Mouse (Mus musculus) intestine, postnatal 0 days (tissue): ENCODE data around the gene En2. TPM values are rescaled to one million over a fixed set of nuclear protein-coding genes. Genes with fewer than 3 reads are reported as not detected.

Source experiments
- ATAC-seq: fragments of 200-750 bp; cut with Nextera tagmentation; 2 replicates; pipeline ENCODE4 v1.8.0; 2017; ENCODE audit warnings: mild to moderate bottlenecking, moderate TSS enrichment, moderate library complexity
- H3K27ac ChIP-seq: fragments of 300-500 bp; sonication (generic); 2 replicates; pipeline ENCODE4 v1.5.1; 2014; ENCODE audit warnings: mild to moderate bottlenecking, low read depth, low read length, moderate library complexity
- H3K27me3 ChIP-seq: fragments of 300-500 bp; sonication (generic); replicated peaks from 2 replicates; pipeline ENCODE4 v1.6.1; 2014; ENCODE audit warnings: low read length, mixed read lengths; ENCODE audit not compliant: control insufficient read depth, insufficient read depth
- H3K36me3 ChIP-seq: fragments of 300-500 bp; sonication (generic); 2 replicates; pipeline ENCODE4 v1.6.1; 2014; ENCODE audit warnings: mild to moderate bottlenecking, moderate library complexity; ENCODE audit not compliant: control insufficient read depth, insufficient read depth
- H3K4me1 ChIP-seq: fragments of 300-500 bp; sonication (generic); replicated peaks from 2 replicates; pipeline ENCODE4 v1.6.1; 2014; ENCODE audit warnings: antibody characterized with exemption, low read length, mixed read lengths; ENCODE audit not compliant: control insufficient read depth, insufficient read depth
- H3K4me2 ChIP-seq: fragments of 300-500 bp; sonication (generic); replicated peaks from 2 replicates; pipeline ENCODE4 v1.6.1; 2014; ENCODE audit warnings: low read depth, mild to moderate bottlenecking, moderate library complexity
- H3K4me3 ChIP-seq: fragments of 300-500 bp; sonication (generic); 2 replicates; pipeline ENCODE4 v1.5.1; 2014; ENCODE audit warnings: low read depth, low read length
- H3K9ac ChIP-seq: fragments of 300-500 bp; sonication (generic); 2 replicates; pipeline ENCODE4 v1.6.1; 2014; ENCODE audit warnings: mild to moderate bottlenecking, low read depth, low read length
- H3K9me3 ChIP-seq: fragments of 300-500 bp; sonication (generic); 2 replicates; pipeline ENCODE4 v1.6.1; 2016; ENCODE audit warnings: mixed run types; ENCODE audit not compliant: control insufficient read depth
- CTCF ChIP-seq: sonication (generic); IDR thresholded peaks from 2 replicates; pipeline ENCODE4 v1.5.1; 2016; ENCODE audit warnings: low read depth, mild to moderate bottlenecking, control low read depth, antibody characterized with exemption, moderate library complexity
- WGBS: fragments of 180-500 bp; shearing (Covaris S2); extraction: QIAGEN DNeasy Blood & Tissue Kit; methylation state at CpG from one replicate; pipeline ENCODE4 v1.1.7; 2014; 5-methylcytosine and 5-hydroxymethylcytosine counted together
- polyA plus RNA-seq: library from polyadenylated mRNA; unstranded; fragments of >200 nt; fragmentation: Nextera tagmentation; extraction: Ambion mirVana; gene quantifications from 2 replicates; pipeline ENCODE4 v1.2.1, GENCODE M21; 2015

Gene En2
- polyA plus RNA-seq, 1 experiment from 2014 or later = not detected

GRCm38 (mm10) chr5:28122491-28123454 is 42.7 kb upstream of the En2 start:
- Histone ChIP-seq H3K27ac (no peak overlapping the region), H3K4me3 (0 out of 2 replicates have a peak overlapping the region, but pooled peaks have one; percentile 5), H3K9me3 (no peaks in the 10 kb centered on the region), H3K27me3 (peaks cover 77% of the 10 kb centered on the region), H3K9ac (no peak overlapping the region), H3K36me3 (no peaks in the 10 kb centered on the region), H3K4me1 (no peaks in the 10 kb centered on the region), H3K4me2 (no peak overlapping the region)
- TF ChIP-seq CTCF = peak; percentile 81
- ATAC-seq = peak; percentile 53; the same call in 1 of the 2 replicates
- WGBS = 1% methylated on average over 27 of the region's 27 CpGs

GRCm38 (mm10) chr5:28123455-28123825 is 42.1 kb upstream of the En2 start:
- TF ChIP-seq CTCF = no peak
- no peak for ATAC-seq
- H3K27ac ChIP-seq = no peak overlapping the region
- no peak overlapping the region for H3K4me2 ChIP-seq
- no peaks in the 10 kb centered on the region for H3K4me1 ChIP-seq
- H3K36me3 ChIP-seq = no peaks in the 10 kb centered on the region
- H3K27me3 ChIP-seq = peaks cover 74% of the 10 kb centered on the region
- H3K9ac ChIP-seq = no peak overlapping the region
- WGBS = 5% methylated on average over 11 of the region's 11 CpGs
- 0 out of 2 replicates have a peak overlapping the region, but pooled peaks have one; percentile 5 for H3K4me3 ChIP-seq
- H3K9me3 ChIP-seq = no peaks in the 10 kb centered on the region

- Histone ChIP-seq H3K9ac (no peak overlapping the region), H3K4me3 (no peak overlapping the region), H3K27ac (no peak overlapping the region), H3K9me3 (no peaks in the 10 kb centered on the region), H3K4me1 (no peaks in the 10 kb centered on the region), H3K36me3 (no peaks in the 10 kb centered on the region), H3K4me2 (no peak overlapping the region), H3K27me3 (peaks cover 65% of the 10 kb centered on the region)
- no peak for TF ChIP-seq CTCF
- WGBS = 4% methylated on average over 28 of the region's 28 CpGs
- no peak for ATAC-seq
Measured at GRCm38 (mm10) chr5:28124321-28125230, 40.9 kb upstream of the En2 start.

GRCm38 (mm10) chr5:28128851-28129250 is 36.6 kb upstream of the En2 start:
- H3K27me3 ChIP-seq = peaks cover 29% of the 10 kb centered on the region

GRCm38 (mm10) chr5:28132231-28132630 is 33.3 kb upstream of the En2 start:
- 80% methylated on average over 5 of the region's 5 CpGs for WGBS
- ATAC-seq = no peak

More at GRCm38 (mm10) chr5:28128851-28129250, 36.6 kb upstream of the En2 start:
- no peaks in the 10 kb centered on the region for H3K9me3 ChIP-seq
- no peak for ATAC-seq
- H3K9ac ChIP-seq = no peak overlapping the region
- 41% methylated on average over 1 of the region's 1 CpGs for WGBS
- H3K4me3 ChIP-seq = no peak overlapping the region
- no peaks in the 10 kb centered on the region for H3K36me3 ChIP-seq
- no peak overlapping the region for H3K4me2 ChIP-seq
- no peak for TF ChIP-seq CTCF
- H3K4me1 ChIP-seq = no peaks in the 10 kb centered on the region
- no peak overlapping the region for H3K27ac ChIP-seq

GRCm38 (mm10) chr5:28136438-28136837 is 29.1 kb upstream of the En2 start:
- no peaks in the 10 kb centered on the region for H3K36me3 ChIP-seq
- H3K4me2 ChIP-seq = no peak overlapping the region
- no peak overlapping the region for H3K4me3 ChIP-seq
- ATAC-seq = no peak
- 59% methylated on average over 2 of the region's 2 CpGs for WGBS
- peaks cover 5% of the 10 kb centered on the region; the same call in 1 of the 2 replicates for H3K27me3 ChIP-seq
- no peak overlapping the region for H3K9ac ChIP-seq
- H3K27ac ChIP-seq = no peak overlapping the region
- H3K4me1 ChIP-seq = no peaks in the 10 kb centered on the region
- no peaks in the 10 kb centered on the region for H3K9me3 ChIP-seq
- no peak for TF ChIP-seq CTCF

More at GRCm38 (mm10) chr5:28132231-28132630, 33.3 kb upstream of the En2 start:
- Histone ChIP-seq H3K9me3 (no peaks in the 10 kb centered on the region), H3K9ac (no peak overlapping the region), H3K4me3 (no peak overlapping the region), H3K36me3 (no peaks in the 10 kb centered on the region), H3K27me3 (peaks cover 9% of the 10 kb centered on the region), H3K4me1 (no peaks in the 10 kb centered on the region), H3K27ac (no peak overlapping the region), H3K4me2 (no peak overlapping the region)
- no peak for TF ChIP-seq CTCF
